In the genomic region with DNA sequence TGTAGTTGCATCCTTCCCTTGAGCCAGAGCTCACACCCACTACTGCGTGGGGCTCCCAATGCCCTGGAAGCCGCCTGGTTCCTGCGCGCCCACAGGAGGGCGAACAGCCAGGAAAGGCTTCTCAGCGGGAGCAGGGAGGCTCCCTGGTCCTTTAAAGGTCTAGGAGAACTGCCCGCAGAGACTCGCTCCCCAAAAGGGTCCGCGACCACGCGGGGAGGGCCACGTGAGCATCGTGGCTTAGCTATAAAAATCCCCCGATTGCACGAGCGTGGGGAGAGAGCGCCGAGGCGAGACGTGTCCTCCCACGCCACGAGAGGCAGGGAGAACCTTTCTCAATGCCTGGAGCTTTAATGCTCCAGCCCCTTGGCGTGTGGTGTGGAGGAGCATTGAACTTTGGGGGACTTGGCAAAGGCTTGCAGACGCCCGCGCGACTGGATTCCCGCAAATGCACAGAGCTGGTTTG, we compare ENCODE assay signal across 9 mouse cellular contexts. TPM values are rescaled to one million over a fixed set of nuclear protein-coding genes. Genes with fewer than 3 reads are reported as not detected.
DNase-seq lines count a peak whose midpoint lies in the region; ATAC-seq and TF ChIP-seq lines count a peak whose summit lies in the region.
"Had no signal": no experiment of that assay in that cellular context is flagged by ENCODE, and none has a peak within 500 bp of the region (broad histone marks: within the 10 kb centered on the region; RNA-seq: fewer than 3 reads in every experiment).

A gene (plus strand): TSS at position 33 of the 463 bp plus-strand sequence.

- H3K4me2 ChIP-seq in embryonic facial prominence, embryonic 11.5 days (ENCODE audit: low read depth, low read length), result peak within 1 kb of the TSS; percentile 97
- H3K4me2 ChIP-seq in intestine, embryonic 14.5 days (ENCODE audit: low read length), result peak within 1 kb of the TSS; percentile 95
- H3K4me2 ChIP-seq in limb, embryonic 11.5 days (ENCODE audit: low read depth, severe bottlenecking), result peak within 1 kb of the TSS; percentile 90

- peak within 1 kb of the TSS; percentile 32 for H3K4me3 ChIP-seq in cerebellum, adult 2 months (replicated peaks; ENCODE audit: insufficient read depth, low read depth, low read length)
- peak within 1 kb of the TSS; percentile 53 for H3K4me3 ChIP-seq in embryonic facial prominence, embryonic 11.5 days (ENCODE audit: low read depth, low read length)
- H3K4me3 ChIP-seq in intestine, embryonic 14.5 days (ENCODE audit: low read depth, low read length), result peak within 1 kb of the TSS; percentile 52
- H3K4me3 ChIP-seq in limb, embryonic 11.5 days (ENCODE audit: low read depth, low read length), result peak within 1 kb of the TSS; percentile 45
- H3K4me3 ChIP-seq: erythroblast, embryonic 14.5 days had no signal

- 1% methylated on average over 29 of the region's 29 CpGs for WGBS in cerebellum, adult 2 months
- under 1% methylated on average over 29 of the region's 29 CpGs for WGBS in embryonic facial prominence, embryonic 11.5 days
- 2% methylated on average over 29 of the region's 29 CpGs for WGBS in intestine, embryonic 14.5 days
- 2% methylated on average over 29 of the region's 29 CpGs for WGBS in limb, embryonic 11.5 days

- TF ChIP-seq CTCF in cerebellum, adult 2 months (IDR thresholded peaks at IDR 0.05; ENCODE audit: borderline replicate concordance, insufficient read depth, low read depth, low read length), result no peak

- peak within 1 kb of the TSS; percentile 14 for H3K9ac ChIP-seq in embryonic facial prominence, embryonic 11.5 days (replicated peaks; ENCODE audit: low read length)
- peak within 1 kb of the TSS; percentile 8; the same call in 1 of the 2 replicates for H3K9ac ChIP-seq in intestine, embryonic 14.5 days (ENCODE audit: low read length)
- peak within 1 kb of the TSS; percentile 27; the same call in 1 of the 2 replicates for H3K9ac ChIP-seq in limb, embryonic 11.5 days (ENCODE audit: low read length)

- no peaks in the 10 kb centered on the region; the same call in 1 of the 2 replicates for H3K27me3 ChIP-seq in cerebellum, adult 2 months (ENCODE audit: control insufficient read depth, insufficient read depth, low read length)
- H3K27me3 ChIP-seq in embryonic facial prominence, embryonic 11.5 days (ENCODE audit: control insufficient read depth, insufficient read depth, low read length), result peaks cover 29% of the 10 kb centered on the region
- peaks cover 54% of the 10 kb centered on the region for H3K27me3 ChIP-seq in intestine, embryonic 14.5 days (replicated peaks; ENCODE audit: control insufficient read depth, insufficient read depth, low read length)
- peaks cover 35% of the 10 kb centered on the region for H3K27me3 ChIP-seq in limb, embryonic 11.5 days (ENCODE audit: control insufficient read depth, insufficient read depth, low read length)

- TF ChIP-seq POLR2A in cerebellum, adult 2 months (IDR thresholded peaks at IDR 0.05; ENCODE audit: borderline replicate concordance, insufficient read depth, low read length), result no peak

- H3K4me1 ChIP-seq in cerebellum, adult 2 months (ENCODE audit: control insufficient read depth, insufficient read depth, low read length), result no peaks in the 10 kb centered on the region
- H3K4me1 ChIP-seq in embryonic facial prominence, embryonic 11.5 days (ENCODE audit: control insufficient read depth, insufficient read depth, low read length), result peaks cover 5% of the 10 kb centered on the region; the same call in 1 of the 2 replicates
- no peaks in the 10 kb centered on the region for H3K4me1 ChIP-seq in intestine, embryonic 14.5 days (replicated peaks; ENCODE audit: control insufficient read depth, insufficient read depth, low read length)
- no peaks in the 10 kb centered on the region for H3K4me1 ChIP-seq in limb, embryonic 11.5 days (ENCODE audit: control insufficient read depth, insufficient read depth, low read length)

- no peaks in the 10 kb centered on the region for H3K9me3 ChIP-seq in embryonic facial prominence, embryonic 11.5 days (replicated peaks; ENCODE audit: control insufficient read depth, low read length)
- H3K9me3 ChIP-seq in intestine, embryonic 14.5 days (ENCODE audit: control insufficient read depth, low read length), result no peaks in the 10 kb centered on the region
- no peaks in the 10 kb centered on the region for H3K9me3 ChIP-seq in limb, embryonic 11.5 days (ENCODE audit: control insufficient read depth, low read length)

- ATAC-seq in embryonic facial prominence, embryonic 11.5 days (replicated peaks; ENCODE audit: insufficient number of reproducible peaks, low FRiP score, low TSS enrichment, low read depth), result no peak
- no peak for ATAC-seq in intestine, embryonic 14.5 days (replicated peaks; ENCODE audit: low FRiP score, low TSS enrichment, low read depth)
- no peak for ATAC-seq in limb, embryonic 11.5 days (ENCODE audit: insufficient number of reproducible peaks, low FRiP score, low TSS enrichment, low read depth)

- H3K36me3 ChIP-seq in embryonic facial prominence, embryonic 11.5 days (replicated peaks; ENCODE audit: control insufficient read depth, insufficient read depth, low read depth, low read length), result no peaks in the 10 kb centered on the region
- H3K36me3 ChIP-seq in intestine, embryonic 14.5 days (ENCODE audit: control insufficient read depth, insufficient read depth, low read length), result no peaks in the 10 kb centered on the region
- no peaks in the 10 kb centered on the region for H3K36me3 ChIP-seq in limb, embryonic 11.5 days (ENCODE audit: control insufficient read depth, insufficient read depth, low read length)

- H3K27ac ChIP-seq in cerebellum, adult 2 months (ENCODE audit: insufficient read depth, low read length), result no peak within 1 kb of the TSS
- no peak within 1 kb of the TSS for H3K27ac ChIP-seq in embryonic facial prominence, embryonic 11.5 days (replicated peaks; ENCODE audit: low read depth, low read length)
- no peak within 1 kb of the TSS for H3K27ac ChIP-seq in intestine, embryonic 14.5 days (ENCODE audit: low read depth)
- no peak within 1 kb of the TSS for H3K27ac ChIP-seq in limb, embryonic 11.5 days (replicated peaks; ENCODE audit: low read depth, low read length)

- peak in 1 of 2 experiments; percentile 21 for DNase-seq in cerebellum, adult 2 months
- DNase-seq in cerebellum, adult 18-20 months, result no peak
- DNase-seq in embryonic facial prominence, embryonic 11.5 days (ENCODE audit: low spot score), result peak; percentile 7
- DNase-seq in intestine, embryonic 14.5 days (ENCODE audit: low spot score), result peak; percentile 71
- peak; percentile 30 for DNase-seq in limb, embryonic 11.5 days (ENCODE audit: low spot score)
- DNase-seq in right cerebral cortex, adult 18-20 months, result peak; percentile 72
- no peak for DNase-seq in ovary, adult 18-20 months (ENCODE audit: low spot score)
- DNase-seq in adrenal gland, postnatal 10 days, result no peak

RNA-seq across cellular contexts. Expression of the gene that starts here (rescaled TPM):
- polyA plus RNA-seq in cerebellum, adult 2 months (2012; rRNA removed), result 5.2 and 5.8 TPM in 2 replicates
- polyA plus RNA-seq in embryonic facial prominence, embryonic 11.5 days (2014; fragmentation: Nextera tagmentation; extraction: Ambion mirVana), result 1.2 and 1.5 TPM in 2 replicates
- polyA plus RNA-seq in intestine, embryonic 14.5 days (2014; fragmentation: Nextera tagmentation; extraction: Ambion mirVana), result 0.42 and 0.52 TPM in 2 replicates
- polyA plus RNA-seq in limb, embryonic 11.5 days (2014; fragmentation: Nextera tagmentation; extraction: Ambion mirVana), result 0.15 TPM in 1 of 2 replicates, not detected in the other
- total RNA-seq in adrenal gland, postnatal 10 days (2021), result under 1 TPM; 0.06 to 0.21 TPM
- polyA plus RNA-seq: erythroblast, embryonic 14.5 days had no signal

Comparison
In these comparisons a context has a peak if more than half of its experiments do, and no peak if none do; other contexts are left out.
1. Peak in DNase-seq, H3K4me3 ChIP-seq, H3K9ac ChIP-seq and H3K4me2 ChIP-seq in intestine, embryonic 14.5 days; RNA of the gene not detected or under 1 TPM.
2. Peak in DNase-seq, H3K4me3 ChIP-seq, H3K9ac ChIP-seq and H3K4me2 ChIP-seq in limb, embryonic 11.5 days; RNA of the gene not detected or under 1 TPM.
3. DNase-seq: peak in embryonic facial prominence, embryonic 11.5 days (single experiment) and right cerebral cortex, adult 18-20 months (single experiment); none in cerebellum, adult 18-20 months (0 of 2), ovary, adult 18-20 months (single experiment) and adrenal gland, postnatal 10 days (single experiment).
4. Peak in every context shown above with its lines, with median percentiles within 50 percentile points of each other: H3K4me3 ChIP-seq, H3K4me2 ChIP-seq and H3K9ac ChIP-seq.